Mouse (Mus musculus): Measurements from ENCODE around the gene Ivd.

DNA sequence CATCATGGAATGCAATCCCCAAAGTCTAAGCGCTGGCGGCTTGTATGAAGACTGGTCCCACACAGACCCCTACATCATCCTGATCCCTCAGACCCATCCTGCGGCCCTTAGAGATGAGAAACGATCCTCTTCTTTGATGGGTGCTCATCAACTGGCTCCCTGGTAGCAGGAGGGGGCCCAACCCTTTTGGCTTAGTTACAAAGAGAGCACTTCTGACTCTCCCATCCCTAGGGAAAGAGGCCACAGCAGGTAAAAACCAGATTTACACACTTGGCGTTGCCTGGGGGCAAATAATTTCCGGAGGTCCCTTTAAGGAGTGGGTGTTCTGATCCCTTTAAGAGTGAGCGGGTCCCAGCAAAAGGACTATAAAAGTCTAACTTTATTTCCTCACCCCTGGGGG is 35.6 kb downstream of the Ivd start:
- TF ChIP-seq CTCF (IDR thresholded peaks at IDR 0.05; ENCODE audit: low read depth, low read length): no peak
- no peak for TF ChIP-seq POLR2A (IDR thresholded peaks at IDR 0.05; ENCODE audit: borderline replicate concordance, low read depth, low read length)

All from bone marrow macrophage, adult 2 months (primary cell).